Mouse (Mus musculus) MEL (cell line): ENCODE data around the gene Gipc2. TPM values are rescaled to one million over a fixed set of nuclear protein-coding genes. Genes with fewer than 3 reads are reported as not detected.

ENCODE experiments used
- DNase-seq: peaks from one replicate; pipeline ENCODE4 v3.0.0; 2011; ENCODE audit warnings: low read depth, low spot score
- H3K27ac ChIP-seq: 2 replicates; pipeline ENCODE4 v1.5.1; 2012; ENCODE audit warnings: low read depth, mild to moderate bottlenecking, control low read depth, low read length, moderate library complexity; ENCODE audit not compliant: control insufficient read depth
- H3K27me3 ChIP-seq, 2 experiments: fragments of 150-350 bp in 1 of 2; sonication (generic) in 1 of 2; 2 replicates each; pipeline ENCODE4 v1.6.1; 2012; ENCODE audit warnings: low read length in 2 of 2, mild to moderate bottlenecking in 2 of 2, improper control_type of control experiment in 1 of 2, moderate library complexity in 1 of 2; ENCODE audit not compliant: insufficient read depth in 2 of 2, control insufficient read depth in 1 of 2
- H3K36me3 ChIP-seq, 2 experiments: 2 replicates each; pipeline ENCODE4 v1.6.1; 2012 to 2014; ENCODE audit warnings: low read length in 2 of 2, improper control_type of control experiment in 1 of 2, inconsistent platforms in 1 of 2, mild to moderate bottlenecking in 1 of 2; ENCODE audit not compliant: insufficient read depth in 2 of 2, control insufficient read depth in 1 of 2
- H3K4me1 ChIP-seq, 2 experiments: fragments of 150-350 bp in 1 of 2; sonication (generic) in 1 of 2; 2 replicates each; pipeline ENCODE4 v1.6.1; 2012; ENCODE audit warnings: low read length in 2 of 2, improper control_type of control experiment in 1 of 2, mild to moderate bottlenecking in 1 of 2; ENCODE audit not compliant: insufficient read depth in 2 of 2, control insufficient read depth in 1 of 2
- H3K4me3 ChIP-seq, 2 experiments: fragments of 150-350 bp in 1 of 2; sonication (generic) in 1 of 2; 2 replicates each; pipeline ENCODE4 v1.5.1; 2012; ENCODE audit warnings: low read depth in 2 of 2, low read length in 2 of 2, mild to moderate bottlenecking in 2 of 2, moderate library complexity in 2 of 2, control low read depth in 1 of 2, improper control_type of control experiment in 1 of 2; ENCODE audit not compliant: control insufficient read depth in 1 of 2, insufficient read depth in 1 of 2
- H3K79me2 ChIP-seq: 2 replicates; pipeline ENCODE4 v1.6.1; 2012; ENCODE audit warnings: mild to moderate bottlenecking, low read length, moderate library complexity; ENCODE audit not compliant: control insufficient read depth, poor library complexity, insufficient read depth
- H3K9ac ChIP-seq: 2 replicates; pipeline ENCODE4 v1.6.1; 2012; ENCODE audit warnings: low read depth, mild to moderate bottlenecking, control low read depth, low read length, moderate library complexity; ENCODE audit not compliant: control insufficient read depth, poor library complexity, severe bottlenecking
- H3K9me3 ChIP-seq: fragments of 150-350 bp; sonication (generic); replicated peaks from 2 replicates; pipeline ENCODE4 v1.6.1; 2012; ENCODE audit warnings: mild to moderate bottlenecking, low read length, improper control_type of control experiment, moderate library complexity; ENCODE audit not compliant: insufficient read depth
- BHLHE40 ChIP-seq: IDR thresholded peaks from 2 replicates; pipeline ENCODE4 v1.6.1; 2012; ENCODE audit warnings: low read depth, mild to moderate bottlenecking, inconsistent platforms, low read length, improper control_type of control experiment, borderline replicate concordance
- CTCF ChIP-seq, 3 experiments: IDR thresholded peaks in 2 of 3; conservative IDR thresholded peaks in 1 of 3; 2 replicates each; pipeline ENCODE4 v1.5.1; 2011 to 2012; ENCODE audit warnings: low read length in 3 of 3, low read depth in 2 of 3, mild to moderate bottlenecking in 2 of 3, improper control_type of control experiment in 1 of 3, inconsistent platforms in 1 of 3, mixed read lengths in 1 of 3, moderate library complexity in 1 of 3; ENCODE audit not compliant: control insufficient read depth in 1 of 3, insufficient read depth in 1 of 3, poor library complexity in 1 of 3, severe bottlenecking in 1 of 3
- ELF1 ChIP-seq: IDR thresholded peaks from 2 replicates; pipeline ENCODE4 v1.6.1; 2014; ENCODE audit warnings: low read depth, mild to moderate bottlenecking, inconsistent platforms, low read length, improper control_type of control experiment, moderate library complexity
- ETS1 ChIP-seq: IDR thresholded peaks from 2 replicates; pipeline ENCODE4 v1.6.1; 2012; ENCODE audit warnings: low read depth, mild to moderate bottlenecking, inconsistent platforms, low read length, improper control_type of control experiment, moderate library complexity
- GATA1 ChIP-seq: IDR thresholded peaks from 2 replicates; pipeline ENCODE4 v1.6.1; 2011; ENCODE audit warnings: low read depth, low read length, improper control_type of control experiment
- HCFC1 ChIP-seq: IDR thresholded peaks from 2 replicates; pipeline ENCODE4 v1.6.1; 2012; ENCODE audit warnings: low read depth, mild to moderate bottlenecking, inconsistent platforms, low read length, improper control_type of control experiment, moderate library complexity
- JUND ChIP-seq: IDR thresholded peaks from 2 replicates; pipeline ENCODE4 v1.6.1; 2011; ENCODE audit warnings: low read depth, mild to moderate bottlenecking, improper control_type of control experiment, low read length
- MAFK ChIP-seq: IDR thresholded peaks from 2 replicates; pipeline ENCODE4 v1.6.1; 2011; ENCODE audit warnings: low read depth, mild to moderate bottlenecking, low read length, improper control_type of control experiment, borderline replicate concordance
- MAX ChIP-seq: IDR thresholded peaks from 2 replicates; pipeline ENCODE4 v1.6.1; 2011; ENCODE audit warnings: low read length, improper control_type of control experiment
- MXI1 ChIP-seq: IDR thresholded peaks from 2 replicates; pipeline ENCODE4 v1.6.1; 2011; ENCODE audit warnings: mild to moderate bottlenecking, low read depth, low read length, improper control_type of control experiment
- MYB ChIP-seq: IDR thresholded peaks from 2 replicates; pipeline ENCODE4 v1.6.1; 2011; ENCODE audit warnings: mild to moderate bottlenecking, low read depth, low read length, improper control_type of control experiment
- NELFE ChIP-seq: IDR thresholded peaks from 2 replicates; pipeline ENCODE4 v1.6.1; 2011; ENCODE audit warnings: low read depth, low read length, improper control_type of control experiment
- NRF1 ChIP-seq: IDR thresholded peaks from 2 replicates; pipeline ENCODE4 v1.6.1; 2014; ENCODE audit warnings: low read depth, mild to moderate bottlenecking, inconsistent platforms, low read length, improper control_type of control experiment, moderate library complexity; ENCODE audit not compliant: poor library complexity, insufficient read depth, severe bottlenecking
- POLR2A ChIP-seq, 2 experiments: IDR thresholded peaks; 2 replicates each; pipeline ENCODE4 v1.6.1; 2011 to 2012; ENCODE audit warnings: low read length in 2 of 2, mild to moderate bottlenecking in 2 of 2, control low read depth in 1 of 2, improper control_type of control experiment in 1 of 2, low read depth in 1 of 2, moderate library complexity in 1 of 2; ENCODE audit not compliant: control insufficient read depth in 1 of 2, insufficient read depth in 1 of 2, poor library complexity in 1 of 2
- POLR2AphosphoS5 ChIP-seq: IDR thresholded peaks from 2 replicates; pipeline ENCODE4 v1.6.1; 2012; ENCODE audit warnings: low read depth, borderline replicate concordance, mild to moderate bottlenecking, inconsistent platforms, low read length, moderate library complexity, mixed read lengths
- SIN3A ChIP-seq: IDR thresholded peaks from 2 replicates; pipeline ENCODE4 v1.6.1; 2012; ENCODE audit warnings: low read length, improper control_type of control experiment, inconsistent platforms
- SMC3 ChIP-seq: IDR thresholded peaks from 2 replicates; pipeline ENCODE4 v1.6.1; 2011; ENCODE audit warnings: low read depth, low read length, improper control_type of control experiment
- TCF12 ChIP-seq: IDR thresholded peaks from 2 replicates; pipeline ENCODE4 v1.6.1; 2014; ENCODE audit warnings: low read depth, mild to moderate bottlenecking, inconsistent platforms, low read length, improper control_type of control experiment, moderate library complexity
- USF1 ChIP-seq: IDR thresholded peaks from 2 replicates; pipeline ENCODE4 v1.6.1; 2014; ENCODE audit warnings: low read depth, mild to moderate bottlenecking, inconsistent platforms, low read length, improper control_type of control experiment, moderate library complexity
- USF2 ChIP-seq, 2 experiments: IDR thresholded peaks; 2 replicates each; pipeline ENCODE4 v1.6.1; 2011 to 2012; ENCODE audit warnings: improper control_type of control experiment in 2 of 2, low read length in 2 of 2, borderline replicate concordance in 1 of 2, inconsistent platforms in 1 of 2, low read depth in 1 of 2, mild to moderate bottlenecking in 1 of 2; ENCODE audit not compliant: insufficient read depth in 1 of 2
- ZMIZ1 ChIP-seq: IDR thresholded peaks from 2 replicates; pipeline ENCODE4 v1.6.1; 2012; ENCODE audit warnings: low read depth, mild to moderate bottlenecking, inconsistent platforms, low read length, improper control_type of control experiment, moderate library complexity
- polyA plus RNA-seq, 2 experiments: library from polyadenylated mRNA; stranded (reverse) in 1 of 2; unstranded in 1 of 2; fragments of >175 nt in 1 of 2; fragments of >200 nt in 1 of 2; gene quantifications; 2 replicates each; pipeline versions ENCODE4 v1.2.1 to v1.2.4; 2012; ENCODE audit warnings: low replicate concordance in 2 of 2, low read depth in 1 of 2; ENCODE audit not compliant: insufficient read length in 2 of 2, insufficient read depth in 1 of 2, missing spikeins in 1 of 2
- total RNA-seq: library from RNA; depleted of rRNA; stranded (reverse); fragments of 300-350 nt; gene quantifications from 2 replicates; pipeline ENCODE4 v1.2.3, GENCODE M21; 2012

Gene Gipc2
- total and polyA plus RNA-seq, 3 experiments = 0.27 to 0.78 TPM; not detected in 1

DNA sequence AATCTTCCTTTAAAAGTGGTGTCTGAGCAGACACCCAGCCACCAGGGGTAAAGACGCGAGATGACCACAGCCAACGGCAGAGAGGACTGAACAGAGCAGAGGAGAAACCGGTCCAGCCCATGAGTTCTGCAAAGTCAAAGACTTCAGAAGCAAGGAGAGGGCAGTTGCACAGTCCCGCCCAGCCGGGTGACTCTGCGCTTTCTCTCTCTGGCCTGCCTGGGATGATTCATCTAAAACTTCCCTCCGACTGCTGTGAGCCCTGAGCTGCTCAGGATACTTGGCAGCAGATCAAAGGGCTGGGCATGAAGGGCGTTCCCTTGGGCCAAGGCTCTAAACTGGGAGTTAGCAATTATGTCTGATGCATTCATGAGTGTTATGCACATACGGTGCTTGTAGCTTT, 51.2 kb downstream of the Gipc2 start (continued):
- TF ChIP-seq USF1 = no peak
- 0 out of 2 replicates have a peak, but pooled peaks have one; percentile 21 for TF ChIP-seq TCF12
- no peak for TF ChIP-seq MAX
- TF ChIP-seq POLR2A (IDR thresholded peaks at IDR 0.05; ENCODE audit: control insufficient read depth in 1 of 2, insufficient read depth in 1 of 2, low read depth in 1 of 2, low read length in 2 of 2, poor library complexity in 1 of 2) = peak in 1 of 2 experiments; percentile 79; a peak in 2 of 4 replicates
- TF ChIP-seq NRF1 = 0 out of 2 replicates have a peak, but pooled peaks have one; percentile 24
- TF ChIP-seq, all 39 proteins: peak for 13

- H3K36me3 ChIP-seq = peaks cover 0 to 24% of the 10 kb centered on the region in 2 experiments; a peak in 2 of 4 replicates
- H3K4me3 ChIP-seq = peak overlapping the region; percentile 26 to 44
- peaks cover 6 to 26% of the 10 kb centered on the region in 2 experiments; a peak in 3 of 4 replicates for H3K4me1 ChIP-seq
- peak overlapping the region; percentile 62 for H3K9ac ChIP-seq
- peak; percentile 58 for DNase-seq
- no peaks in the 10 kb centered on the region for H3K79me2 ChIP-seq
- H3K27me3 ChIP-seq = no peaks in the 10 kb centered on the region
- peak overlapping the region; percentile 86 for H3K27ac ChIP-seq
- no peaks in the 10 kb centered on the region for H3K9me3 ChIP-seq
- no peak for TF ChIP-seq USF2 (IDR thresholded peaks at IDR 0.05; ENCODE audit: borderline replicate concordance in 1 of 2, insufficient read depth in 1 of 2, low read depth in 1 of 2, low read length in 2 of 2)
- no peak for TF ChIP-seq SMC3
- no peak for TF ChIP-seq NELFE
- no peak for TF ChIP-seq ETS1
- no peak for TF ChIP-seq BHLHE40
- no peak for TF ChIP-seq CTCF (IDR thresholded peaks at IDR 0.05 in 2 of 3, conservative IDR thresholded peaks at IDR 0.05 in 1 of 3; ENCODE audit: control insufficient read depth in 1 of 3, insufficient read depth in 1 of 3, low read depth in 2 of 3, low read length in 3 of 3, poor library complexity in 1 of 3, severe bottlenecking in 1 of 3)
- TF ChIP-seq MAFK = no peak
- TF ChIP-seq HCFC1 = no peak
- no peak for TF ChIP-seq ZMIZ1
- TF ChIP-seq, all 39 proteins: peak for 0
These were observed 51.8 kb downstream of the Gipc2 start for GRCm38 (mm10) chr3:152114222-152114621.

- peaks cover 9 to 30% of the 10 kb centered on the region in 2 experiments; a peak in 3 of 4 replicates for H3K4me1 ChIP-seq
- no peaks in the 10 kb centered on the region for H3K79me2 ChIP-seq
- H3K9me3 ChIP-seq = no peaks in the 10 kb centered on the region
- H3K27me3 ChIP-seq = no peaks in the 10 kb centered on the region
- H3K36me3 ChIP-seq = peaks cover 0 to 28% of the 10 kb centered on the region in 2 experiments; a peak in 2 of 4 replicates
- peak overlapping the region; percentile 19; the same call in 1 of the 2 replicates for H3K27ac ChIP-seq
- TF ChIP-seq MXI1 (no peak), ELF1 (no peak), POLR2AphosphoS5 (no peak), MYB (no peak), GATA1 (no peak), SIN3A (no peak), JUND (no peak), MAFK (no peak), ETS1 (no peak), HCFC1 (no peak)
- TF ChIP-seq, all 39 proteins: peak for 0
- H3K4me3 ChIP-seq = no peak overlapping the region
- no peak overlapping the region for H3K9ac ChIP-seq
- no peak for DNase-seq
These were observed 52.5 kb downstream of the Gipc2 start for GRCm38 (mm10) chr3:152113496-152113895.
